Mouse (Mus musculus): ENCODE measurements around the gene Rsph10b.

- TF ChIP-seq POLR2A (IDR thresholded peaks at IDR 0.05; ENCODE audit: extremely low read depth, insufficient read depth, low read length) (no peak), CTCF (IDR thresholded peaks at IDR 0.05; ENCODE audit: extremely low read depth, insufficient read depth, low read length) (no peak)
These were observed 56.2 kb downstream of the Rsph10b start for GRCm38 (mm10) chr5:143989046-143989445.
